Mouse (Mus musculus) left cerebral cortex, adult 2 months (tissue): ENCODE data around the gene Mrpl2. TPM values are rescaled to one million over a fixed set of nuclear protein-coding genes. Genes with fewer than 3 reads are reported as not detected.

ENCODE experiments used
- DNase-seq, 2 experiments: peaks; one replicate each; pipeline ENCODE4 v3.0.0; 2021 to 2022; ENCODE audit warnings: low spot score in 2 of 2, mixed read lengths in 1 of 2; ENCODE audit errors: extremely low spot score in 1 of 2
- H3K27ac ChIP-seq: fragments of 200-600 bp; 2 replicates; pipeline ENCODE4 v1.8.1; 2022
- H3K4me3 ChIP-seq: fragments of 200-600 bp; 2 replicates; pipeline ENCODE4 v1.8.1; 2022
- CTCF ChIP-seq: fragments of 200-600 bp; IDR thresholded peaks from 2 replicates; pipeline ENCODE4 v1.8.1; 2022; ENCODE audit warnings: antibody characterized with exemption, mild to moderate bottlenecking, moderate library complexity
- intact Hi-C: fragments of 180-260 bp; cut with DNase I; formaldehyde crosslinking; loops from one replicate; pipeline ENCODE4 v1.15.1; 2025
- total RNA-seq, 2 experiments: library from RNA; stranded (reverse); gene quantifications; 2 replicates each; pipeline ENCODE4 v1.2.3; 2021

Gene Mrpl2
- total RNA-seq, 2 experiments from 2014 or later, result 49.1 to 53.2 TPM

GRCm38 (mm10) chr17:46674530-46675283 is 28.7 kb downstream of the Mrpl2 start:
- no peak for DNase-seq
- Histone ChIP-seq H3K27ac (peak overlapping the region; percentile 79), H3K4me3 (peak overlapping the region; percentile 63)
- no peak for TF ChIP-seq CTCF
- intact Hi-C loops, result loop anchor here (2.0 kb wide), 1 partner anchor 24 kb away; the partner anchor contains the start of gene Cul7

GRCm38 (mm10) chr17:46678416-46678815 is 32.4 kb downstream of the Mrpl2 start, which contains the start of gene Mea1:
TSS of gene Mea1 (plus strand) at chr17:46678793.
- no peak for TF ChIP-seq CTCF
- H3K4me3 ChIP-seq, result peak within 1 kb of the TSS; percentile 96
- intact Hi-C loops, result no loop called here
- no peak for DNase-seq
- no peak within 1 kb of the TSS for H3K27ac ChIP-seq

- TF ChIP-seq CTCF, result no peak
- peak overlapping the region; percentile 96; the same call in 1 of the 2 replicates for H3K4me3 ChIP-seq
- intact Hi-C loops, result no loop called here
- no peak for DNase-seq
- H3K27ac ChIP-seq, result no peak overlapping the region
Observed at GRCm38 (mm10) chr17:46678911-46679310, 32.9 kb downstream of the Mrpl2 start.

- peak; percentile 48 for TF ChIP-seq CTCF
- Histone ChIP-seq H3K27ac (peak overlapping the region; percentile 86), H3K4me3 (peak overlapping the region; percentile 96)
- DNase-seq, result no peak
- intact Hi-C loops, result loop anchor here (1.0 to 2.0 kb wide), 2 partner anchors 25 to 31 kb away; partner anchors contain the start of genes Pex6 and Ppp2r5d
Observed at GRCm38 (mm10) chr17:46679843-46680759, 34.1 kb downstream of the Mrpl2 start.

- no peak for TF ChIP-seq CTCF
- intact Hi-C loops, result loop anchor here (1.0 to 2.0 kb wide), 2 partner anchors 24 to 30 kb away; partner anchors contain the start of genes Pex6 and Ppp2r5d
- Histone ChIP-seq H3K4me3 (peak within 1 kb of the TSS; percentile 96), H3K27ac (peak within 1 kb of the TSS; percentile 86)
- peak; percentile 96 to 97 for DNase-seq
Observed at GRCm38 (mm10) chr17:46680760-46681373, 34.8 kb downstream of the Mrpl2 start, which contains the start of gene Klhdc3. TSS of gene Klhdc3 (minus strand) at chr17:46680914.

GRCm38 (mm10) chr17:46681466-46682118 is 35.6 kb downstream of the Mrpl2 start:
- Histone ChIP-seq H3K4me3 (peak overlapping the region; percentile 96), H3K27ac (peak overlapping the region; percentile 69)
- TF ChIP-seq CTCF, result no peak
- intact Hi-C loops, result loop anchor here (2.0 kb wide), 1 partner anchor 23 kb away; the partner anchor contains the start of gene Ppp2r5d
- no peak for DNase-seq

- TF ChIP-seq CTCF, result no peak
- intact Hi-C loops, result no loop called here
Observed at GRCm38 (mm10) chr17:46682654-46683389, 36.8 kb downstream of the Mrpl2 start.

GRCm38 (mm10) chr17:46685913-46686312 is 39.9 kb downstream of the Mrpl2 start:
- Histone ChIP-seq H3K4me3 (no peak overlapping the region), H3K27ac (no peak overlapping the region)
- no peak for DNase-seq
- intact Hi-C loops, result no loop called here
- no peak for TF ChIP-seq CTCF

More at GRCm38 (mm10) chr17:46682654-46683389, 36.8 kb downstream of the Mrpl2 start:
- DNase-seq, result no peak
- no peak overlapping the region for H3K27ac ChIP-seq
- H3K4me3 ChIP-seq, result no peak overlapping the region

- no peak for TF ChIP-seq CTCF
- H3K27ac ChIP-seq, result no peak overlapping the region
- no peak overlapping the region for H3K4me3 ChIP-seq
- intact Hi-C loops, result no loop called here
- no peak for DNase-seq
Observed at GRCm38 (mm10) chr17:46690665-46691064, 44.6 kb downstream of the Mrpl2 start.

GRCm38 (mm10) chr17:46691390-46691789 is 45.4 kb downstream of the Mrpl2 start:
- intact Hi-C loops, result no loop called here
- DNase-seq, result no peak
- Histone ChIP-seq H3K4me3 (no peak overlapping the region), H3K27ac (no peak overlapping the region)
- TF ChIP-seq CTCF, result no peak
